Mouse (Mus musculus): ENCODE results near the gene Spata9. TPM values are rescaled to one million over a fixed set of nuclear protein-coding genes. Genes with fewer than 3 reads are reported as not detected.

The Spata9 gene
- polyA plus RNA-seq, 1 experiment from 2014 or later = 0.73 TPM

DNA sequence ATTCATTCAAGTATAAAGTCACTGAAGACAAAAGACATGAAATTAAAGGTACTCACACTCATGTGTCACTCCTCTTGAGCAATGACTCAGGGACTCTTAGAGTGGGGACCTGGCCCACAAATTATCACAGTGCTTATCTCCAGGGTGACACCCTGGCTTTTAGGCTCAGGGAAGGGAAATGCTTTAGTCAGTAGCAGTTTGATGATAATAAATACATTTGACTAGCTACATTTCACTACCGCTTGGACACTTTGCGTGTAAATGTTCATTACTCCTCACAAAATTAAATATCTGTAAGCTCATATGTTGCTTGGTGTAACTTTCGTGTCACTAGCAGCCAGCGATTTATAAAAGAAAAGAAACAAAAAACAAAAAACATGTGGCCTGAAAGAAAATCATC lies 50.5 kb downstream of the Spata9 start:
- Histone ChIP-seq H3K27me3 (replicated peaks; ENCODE audit: insufficient read depth, low read length) (no peaks in the 10 kb centered on the region), H3K27ac (ENCODE audit: low read length) (peak overlapping the region; percentile 89), H3K9me3 (ENCODE audit: low read length) (no peaks in the 10 kb centered on the region), H3K36me3 (ENCODE audit: insufficient read depth, low read length) (no peaks in the 10 kb centered on the region), H3K4me1 (ENCODE audit: insufficient read depth, low read depth, low read length) (no peaks in the 10 kb centered on the region), H3K9ac (replicated peaks; ENCODE audit: low read depth) (peak overlapping the region; percentile 95), H3K4me3 (ENCODE audit: low read depth, low read length) (peak overlapping the region; percentile 51), H3K4me2 (replicated peaks; ENCODE audit: low read depth, low read length) (peak overlapping the region; percentile 50)
- ATAC-seq = no peak
- 58% methylated on average over 4 of the region's 4 CpGs for WGBS
- TF ChIP-seq EP300 (IDR thresholded peaks at IDR 0.05) (no peak), CTCF (IDR thresholded peaks at IDR 0.05) (no peak)
- DNase-seq (ENCODE audit: low spot score) = no peak

DNA sequence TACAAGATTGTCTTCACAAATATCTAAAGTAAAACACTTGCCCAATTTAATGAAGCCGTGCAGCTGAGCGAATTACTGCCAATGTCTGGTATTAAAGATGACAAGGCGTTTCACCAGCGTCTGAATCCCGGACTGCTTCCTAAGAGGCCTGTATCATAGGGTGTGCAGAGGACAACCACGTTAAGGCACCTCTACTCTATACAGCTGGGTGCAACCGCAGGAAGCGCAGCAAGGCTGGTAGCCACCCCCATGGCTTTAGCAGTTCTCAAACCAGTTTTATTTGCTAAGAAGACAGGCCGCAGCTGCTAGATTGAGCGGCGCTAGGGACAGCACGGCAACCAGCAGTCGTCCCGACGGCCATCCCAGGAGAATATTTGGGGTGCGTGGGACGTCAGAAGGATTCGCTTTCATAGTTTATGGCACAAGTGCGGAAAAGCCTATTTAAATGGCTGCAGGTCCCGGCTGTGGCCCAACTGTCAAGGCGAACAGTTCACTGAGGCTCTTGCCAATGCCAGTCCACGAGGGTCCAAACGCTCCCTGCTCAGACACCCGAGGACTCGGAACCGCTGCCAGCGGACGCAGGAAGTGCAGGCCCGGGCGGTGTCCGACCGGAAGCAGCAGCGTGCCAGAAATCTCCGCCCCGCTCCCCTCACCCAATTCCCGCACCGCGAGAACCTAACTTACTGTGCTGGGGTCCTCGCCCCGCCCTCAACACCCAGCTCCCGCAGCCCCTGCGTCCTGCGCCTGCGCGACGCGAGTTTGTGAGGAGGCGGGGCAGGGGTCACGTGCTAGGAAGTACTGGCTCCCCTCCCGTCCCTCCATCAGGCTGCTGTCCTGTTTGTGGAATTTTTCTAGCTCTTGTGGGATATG lies 51.3 kb downstream of the Spata9 start, which contains the start of gene Rfesd:
Rfesd (minus strand) TSS at position 746 of the 870 bp plus-strand sequence.
- Histone ChIP-seq H3K4me3 (ENCODE audit: low read depth, low read length) (peak within 1 kb of the TSS; percentile 51), H3K27ac (ENCODE audit: low read length) (peak within 1 kb of the TSS; percentile 89), H3K9me3 (ENCODE audit: low read length) (no peaks in the 10 kb centered on the region), H3K9ac (replicated peaks; ENCODE audit: low read depth) (peak within 1 kb of the TSS; percentile 95), H3K36me3 (ENCODE audit: insufficient read depth, low read length) (no peaks in the 10 kb centered on the region), H3K27me3 (replicated peaks; ENCODE audit: insufficient read depth, low read length) (no peaks in the 10 kb centered on the region), H3K4me1 (ENCODE audit: insufficient read depth, low read depth, low read length) (no peaks in the 10 kb centered on the region), H3K4me2 (replicated peaks; ENCODE audit: low read depth, low read length) (peak within 1 kb of the TSS; percentile 50)
- under 1% methylated on average over 44 of the region's 50 CpGs for WGBS
- ATAC-seq (peak; percentile 100), DNase-seq (ENCODE audit: low spot score) (peak; percentile 99)
- no peak for TF ChIP-seq CTCF (IDR thresholded peaks at IDR 0.05)
- peak; percentile 67 for TF ChIP-seq EP300 (IDR thresholded peaks at IDR 0.05)

DNA sequence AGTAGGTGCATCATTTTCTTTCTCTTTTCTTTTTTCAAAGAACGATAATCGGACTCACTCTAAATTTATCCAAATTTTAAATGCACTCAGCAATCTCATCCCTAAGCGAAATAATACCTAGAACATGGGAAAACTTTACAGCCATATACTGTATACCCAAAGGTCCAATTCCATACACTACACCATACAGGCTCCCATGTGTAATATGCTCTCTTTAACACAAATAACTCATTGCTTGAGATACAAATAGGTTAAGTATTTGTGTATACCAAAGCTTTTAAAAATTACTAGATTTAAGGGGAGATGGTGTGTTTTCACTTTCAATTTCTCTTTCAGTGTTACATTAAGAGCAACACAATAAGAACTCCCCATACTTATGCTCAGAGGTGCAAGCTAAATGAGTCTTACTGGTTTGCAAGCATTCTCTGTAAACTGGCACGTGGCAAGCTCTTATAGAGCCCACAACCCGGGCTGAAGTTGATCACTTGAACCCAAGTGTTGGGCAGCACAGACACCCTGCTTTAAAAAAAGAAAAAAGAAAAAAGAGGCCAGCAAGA lies 52.0 kb downstream of the Spata9 start:
- Histone ChIP-seq H3K27me3 (replicated peaks; ENCODE audit: insufficient read depth, low read length) (no peaks in the 10 kb centered on the region), H3K9ac (replicated peaks; ENCODE audit: low read depth) (no peak overlapping the region), H3K9me3 (ENCODE audit: low read length) (no peaks in the 10 kb centered on the region), H3K4me1 (ENCODE audit: insufficient read depth, low read depth, low read length) (no peaks in the 10 kb centered on the region), H3K36me3 (ENCODE audit: insufficient read depth, low read length) (no peaks in the 10 kb centered on the region), H3K4me2 (replicated peaks; ENCODE audit: low read depth, low read length) (peak overlapping the region; percentile 50), H3K27ac (ENCODE audit: low read length) (peak overlapping the region; percentile 89), H3K4me3 (ENCODE audit: low read depth, low read length) (peak overlapping the region; percentile 51)
- peak; percentile 20 for ATAC-seq
- peak; percentile 42 for DNase-seq (ENCODE audit: low spot score)
- 33% methylated on average over 5 of the region's 5 CpGs for WGBS
- TF ChIP-seq EP300 (IDR thresholded peaks at IDR 0.05) (no peak; the same call in 1 of the 2 replicates), CTCF (IDR thresholded peaks at IDR 0.05) (no peak)

DNA sequence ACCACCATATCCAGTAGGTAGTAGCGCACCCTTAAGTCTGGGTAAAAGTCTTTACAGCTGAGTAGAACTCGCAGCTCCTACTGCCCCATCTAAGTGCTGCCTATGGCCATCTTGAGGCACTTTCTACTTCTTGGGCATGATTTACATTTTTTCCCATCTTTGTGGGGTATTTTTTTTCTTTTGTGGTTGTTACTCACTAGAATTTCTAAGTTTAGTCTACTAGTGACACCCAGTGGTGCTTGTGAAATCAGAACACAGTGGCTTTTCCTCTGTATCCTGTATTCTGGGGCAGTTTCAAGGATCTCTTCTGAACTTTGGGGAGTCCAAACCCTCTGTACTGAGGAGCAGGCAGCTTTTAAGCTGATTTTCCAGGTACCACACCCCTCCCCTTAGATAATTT lies 54.8 kb downstream of the Spata9 start:
- DNase-seq (ENCODE audit: low spot score) (peak; percentile 49), ATAC-seq (no peak)
- no peaks in the 10 kb centered on the region for H3K36me3 ChIP-seq (ENCODE audit: insufficient read depth, low read length)
- H3K4me1 ChIP-seq (ENCODE audit: insufficient read depth, low read depth, low read length) = no peaks in the 10 kb centered on the region
- H3K27me3 ChIP-seq (replicated peaks; ENCODE audit: insufficient read depth, low read length) = no peaks in the 10 kb centered on the region
- H3K4me3 ChIP-seq (ENCODE audit: low read depth, low read length) = no peak overlapping the region
- 88% methylated on average over 2 of the region's 2 CpGs for WGBS
- TF ChIP-seq CTCF (IDR thresholded peaks at IDR 0.05) (peak; percentile 46), EP300 (IDR thresholded peaks at IDR 0.05) (no peak)
- H3K4me2 ChIP-seq (replicated peaks; ENCODE audit: low read depth, low read length) = no peak overlapping the region
- no peak overlapping the region for H3K27ac ChIP-seq (ENCODE audit: low read length)
- H3K9me3 ChIP-seq (ENCODE audit: low read length) = no peaks in the 10 kb centered on the region
- no peak overlapping the region for H3K9ac ChIP-seq (replicated peaks; ENCODE audit: low read depth)

DNA sequence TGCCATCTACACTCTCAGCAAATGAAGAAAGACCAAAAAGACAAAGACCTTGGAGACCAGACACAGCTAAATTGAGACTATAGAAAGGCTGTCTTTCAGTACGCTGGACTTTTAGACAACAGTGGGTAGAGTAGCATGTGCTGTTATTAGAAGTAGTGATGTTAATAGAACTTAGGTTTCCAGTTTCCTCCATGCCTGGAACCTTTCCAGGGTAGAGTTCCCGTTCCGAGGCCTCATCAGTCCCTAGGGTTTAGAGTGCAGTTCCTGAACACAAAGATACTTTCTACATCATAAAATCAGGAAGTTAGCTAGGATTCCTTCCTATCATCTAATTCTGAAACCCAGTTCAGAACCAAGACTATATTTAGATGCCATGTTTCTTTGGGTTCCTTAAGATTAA lies 57.6 kb downstream of the Spata9 start:
- ATAC-seq (no peak), DNase-seq (ENCODE audit: low spot score) (no peak)
- H3K27me3 ChIP-seq (replicated peaks; ENCODE audit: insufficient read depth, low read length) = no peaks in the 10 kb centered on the region
- H3K4me1 ChIP-seq (ENCODE audit: insufficient read depth, low read depth, low read length) = no peaks in the 10 kb centered on the region
- TF ChIP-seq CTCF (IDR thresholded peaks at IDR 0.05) (no peak), EP300 (IDR thresholded peaks at IDR 0.05) (no peak)
- H3K36me3 ChIP-seq (ENCODE audit: insufficient read depth, low read length) = no peaks in the 10 kb centered on the region
- H3K9ac ChIP-seq (replicated peaks; ENCODE audit: low read depth) = no peak overlapping the region
- no peak overlapping the region for H3K4me3 ChIP-seq (ENCODE audit: low read depth, low read length)
- WGBS = 59% methylated on average over 3 of the region's 3 CpGs
- H3K27ac ChIP-seq (ENCODE audit: low read length) = no peak overlapping the region
- no peaks in the 10 kb centered on the region for H3K9me3 ChIP-seq (ENCODE audit: low read length)
- H3K4me2 ChIP-seq (replicated peaks; ENCODE audit: low read depth, low read length) = no peak overlapping the region

DNA sequence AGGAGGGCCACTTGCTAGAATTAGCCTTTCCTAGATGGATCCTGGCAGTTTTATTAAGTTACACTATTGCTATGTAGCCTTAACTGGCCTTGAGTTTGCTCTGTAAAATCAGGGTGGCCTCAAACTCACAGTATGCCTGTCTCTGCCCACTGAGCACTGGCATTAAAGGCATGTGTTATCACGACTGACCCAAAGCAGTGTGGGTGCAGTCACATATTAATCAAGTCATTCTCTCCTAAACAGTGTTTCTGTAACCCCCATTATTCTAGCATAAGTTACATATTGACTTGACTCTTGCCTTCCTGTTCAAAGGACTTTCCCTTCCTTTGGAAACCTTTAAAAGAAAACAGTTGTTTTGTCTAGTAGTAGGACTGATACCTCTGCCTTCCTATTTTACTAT lies 75.5 kb downstream of the Spata9 start:
- Histone ChIP-seq H3K9ac (replicated peaks; ENCODE audit: low read depth) (no peak overlapping the region), H3K4me2 (replicated peaks; ENCODE audit: low read depth, low read length) (no peak overlapping the region), H3K27ac (ENCODE audit: low read length) (no peak overlapping the region), H3K9me3 (ENCODE audit: low read length) (no peaks in the 10 kb centered on the region), H3K4me3 (ENCODE audit: low read depth, low read length) (no peak overlapping the region), H3K27me3 (replicated peaks; ENCODE audit: insufficient read depth, low read length) (no peaks in the 10 kb centered on the region), H3K4me1 (ENCODE audit: insufficient read depth, low read depth, low read length) (no peaks in the 10 kb centered on the region), H3K36me3 (ENCODE audit: insufficient read depth, low read length) (no peaks in the 10 kb centered on the region)
- WGBS = 31% methylated on average over 1 of the region's 1 CpGs
- TF ChIP-seq EP300 (IDR thresholded peaks at IDR 0.05) (no peak), CTCF (IDR thresholded peaks at IDR 0.05) (no peak)
- DNase-seq (ENCODE audit: low spot score) (no peak), ATAC-seq (no peak)
